Mouse (Mus musculus) stomach, embryonic 15.5 days (tissue): ENCODE results near the gene Fxyd1. TPM values are rescaled to one million over a fixed set of nuclear protein-coding genes. Genes with fewer than 3 reads are reported as not detected.
A peak's percentile ranks its signal among the peaks of the same experiment; 100 is the strongest.

ENCODE experiments used
- ATAC-seq: fragments of 200-750 bp; cut with Nextera tagmentation; 2 replicates; pipeline ENCODE4 v1.8.0; 2017; ENCODE audit warnings: low read depth, moderate number of reproducible peaks, moderate TSS enrichment; ENCODE audit not compliant: insufficient read depth, low FRiP score
- H3K27ac ChIP-seq: fragments of 300-500 bp; sonication (generic); 2 replicates; pipeline ENCODE4 v1.5.1; 2015; ENCODE audit warnings: mild to moderate bottlenecking, inconsistent platforms
- H3K27me3 ChIP-seq: fragments of 300-500 bp; sonication (generic); replicated peaks from 2 replicates; pipeline ENCODE4 v1.6.1; 2015; ENCODE audit warnings: inconsistent platforms
- H3K36me3 ChIP-seq: fragments of 300-500 bp; sonication (generic); 2 replicates; pipeline ENCODE4 v1.6.1; 2015; ENCODE audit warnings: inconsistent platforms
- H3K4me1 ChIP-seq: fragments of 300-500 bp; sonication (generic); 2 replicates; pipeline ENCODE4 v1.6.1; 2015; ENCODE audit warnings: inconsistent platforms
- H3K4me2 ChIP-seq: fragments of 300-500 bp; sonication (generic); 2 replicates; pipeline ENCODE4 v1.6.1; 2015; ENCODE audit warnings: mild to moderate bottlenecking, inconsistent platforms
- H3K4me3 ChIP-seq: fragments of 300-500 bp; sonication (generic); replicated peaks from 2 replicates; pipeline ENCODE4 v1.5.1; 2015; ENCODE audit warnings: inconsistent platforms
- H3K9ac ChIP-seq: fragments of 300-500 bp; sonication (generic); 2 replicates; pipeline ENCODE4 v1.6.1; 2015; ENCODE audit warnings: inconsistent platforms
- H3K9me3 ChIP-seq: fragments of 300-500 bp; sonication (generic); 2 replicates; pipeline ENCODE4 v1.6.1; 2016; ENCODE audit warnings: inconsistent platforms
- WGBS: fragments of 180-500 bp; shearing (Covaris S2); methylation state at CpG from one replicate; pipeline ENCODE4 v1.1.7; 2015; 5-methylcytosine and 5-hydroxymethylcytosine counted together
- polyA plus RNA-seq: library from polyadenylated mRNA; unstranded; fragments of >200 nt; fragmentation: Nextera tagmentation; extraction: Ambion mirVana; gene quantifications from 2 replicates; pipeline ENCODE4 v1.2.1, GENCODE M21; 2015

The Fxyd1 gene
- polyA plus RNA-seq, 1 experiment from 2014 or later, result 110 TPM

DNA sequence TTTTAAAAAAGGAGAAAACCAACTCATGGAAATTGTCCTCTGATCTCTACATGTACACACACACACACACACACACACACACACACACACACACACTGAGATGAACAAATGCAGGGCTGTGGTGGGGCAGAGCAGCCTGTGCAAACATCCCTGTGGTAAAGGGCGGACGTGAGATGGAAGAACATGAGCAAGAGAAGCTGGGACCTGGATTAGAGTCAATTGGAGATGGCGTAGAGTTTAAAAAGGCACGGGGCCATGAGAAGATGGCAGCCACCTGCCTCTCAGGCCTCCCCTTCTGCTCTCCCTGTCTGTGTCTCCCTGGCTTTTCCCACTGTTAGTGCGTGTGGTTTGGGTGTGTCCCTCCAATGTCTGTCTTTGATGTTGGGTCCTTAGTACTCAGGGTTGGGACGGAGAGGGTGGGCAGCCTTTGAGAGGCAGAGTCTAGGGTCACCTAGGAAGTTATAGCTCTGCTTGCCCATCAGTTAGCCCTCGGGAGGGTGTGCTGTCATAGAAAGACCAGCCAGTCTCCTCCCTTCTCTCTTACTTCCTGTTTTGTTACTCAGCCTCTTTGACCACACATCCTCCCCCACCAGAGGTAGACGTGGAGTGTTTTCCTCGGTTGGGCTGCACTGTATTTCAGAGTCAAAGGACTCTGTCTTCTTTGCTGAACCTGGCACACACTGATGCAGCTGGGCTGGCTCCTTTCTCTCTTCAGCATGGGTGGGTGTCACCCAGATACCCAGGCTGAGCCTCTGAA, 23.4 kb downstream of the Fxyd1 start:
- WGBS, result 53% methylated on average over 9 of the region's 9 CpGs
- Histone ChIP-seq H3K4me2 (no peak overlapping the region), H3K27ac (no peak overlapping the region), H3K9me3 (no peaks in the 10 kb centered on the region), H3K4me1 (no peaks in the 10 kb centered on the region), H3K9ac (no peak overlapping the region), H3K4me3 (no peak overlapping the region), H3K36me3 (no peaks in the 10 kb centered on the region), H3K27me3 (no peaks in the 10 kb centered on the region)
- ATAC-seq, result no peak; the same call in 1 of the 2 replicates

GRCm38 (mm10) chr7:31031731-31032130, 25.3 kb downstream of the Fxyd1 start:
- H3K4me3 ChIP-seq, result no peak overlapping the region
- no peak overlapping the region for H3K4me2 ChIP-seq
- no peak overlapping the region for H3K9ac ChIP-seq
- 75% methylated on average over 7 of the region's 7 CpGs for WGBS
- no peaks in the 10 kb centered on the region for H3K27me3 ChIP-seq
- no peaks in the 10 kb centered on the region for H3K36me3 ChIP-seq
- ATAC-seq, result no peak
- no peaks in the 10 kb centered on the region for H3K4me1 ChIP-seq
- no peaks in the 10 kb centered on the region for H3K9me3 ChIP-seq
- H3K27ac ChIP-seq, result no peak overlapping the region

GRCm38 (mm10) chr7:31030717-31031116, 26.3 kb downstream of the Fxyd1 start:
- Histone ChIP-seq H3K4me2 (no peak overlapping the region), H3K27me3 (no peaks in the 10 kb centered on the region), H3K9me3 (no peaks in the 10 kb centered on the region), H3K36me3 (no peaks in the 10 kb centered on the region), H3K4me1 (no peaks in the 10 kb centered on the region), H3K27ac (no peak overlapping the region), H3K4me3 (no peak overlapping the region), H3K9ac (no peak overlapping the region)
- 70% methylated on average over 2 of the region's 2 CpGs for WGBS
- no peak for ATAC-seq

DNA sequence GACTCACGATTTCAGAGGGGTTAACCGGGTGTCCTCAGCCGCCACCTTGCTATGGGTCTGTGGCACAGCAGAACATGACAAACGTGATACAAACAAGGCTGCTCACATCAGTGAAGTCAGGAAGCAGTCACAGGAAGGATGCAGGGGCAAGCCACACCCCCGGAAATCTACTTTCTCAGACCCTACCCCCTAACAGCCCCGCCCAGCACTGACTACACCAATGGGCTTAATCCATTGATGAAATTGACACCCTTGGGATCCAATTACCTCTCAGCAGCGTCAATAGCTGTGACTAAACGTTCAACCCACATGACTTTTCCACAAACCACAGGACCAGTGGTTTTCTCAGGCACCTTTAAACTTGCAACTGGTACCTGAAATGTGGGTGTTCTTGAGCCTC, 28.4 kb downstream of the Fxyd1 start:
- no peaks in the 10 kb centered on the region for H3K4me1 ChIP-seq
- no peak overlapping the region for H3K4me2 ChIP-seq
- no peaks in the 10 kb centered on the region for H3K27me3 ChIP-seq
- WGBS, result 71% methylated on average over 8 of the region's 8 CpGs
- no peak overlapping the region for H3K27ac ChIP-seq
- H3K9me3 ChIP-seq, result no peaks in the 10 kb centered on the region
- no peak for ATAC-seq
- H3K4me3 ChIP-seq, result no peak overlapping the region
- H3K9ac ChIP-seq, result no peak overlapping the region
- H3K36me3 ChIP-seq, result no peaks in the 10 kb centered on the region

DNA sequence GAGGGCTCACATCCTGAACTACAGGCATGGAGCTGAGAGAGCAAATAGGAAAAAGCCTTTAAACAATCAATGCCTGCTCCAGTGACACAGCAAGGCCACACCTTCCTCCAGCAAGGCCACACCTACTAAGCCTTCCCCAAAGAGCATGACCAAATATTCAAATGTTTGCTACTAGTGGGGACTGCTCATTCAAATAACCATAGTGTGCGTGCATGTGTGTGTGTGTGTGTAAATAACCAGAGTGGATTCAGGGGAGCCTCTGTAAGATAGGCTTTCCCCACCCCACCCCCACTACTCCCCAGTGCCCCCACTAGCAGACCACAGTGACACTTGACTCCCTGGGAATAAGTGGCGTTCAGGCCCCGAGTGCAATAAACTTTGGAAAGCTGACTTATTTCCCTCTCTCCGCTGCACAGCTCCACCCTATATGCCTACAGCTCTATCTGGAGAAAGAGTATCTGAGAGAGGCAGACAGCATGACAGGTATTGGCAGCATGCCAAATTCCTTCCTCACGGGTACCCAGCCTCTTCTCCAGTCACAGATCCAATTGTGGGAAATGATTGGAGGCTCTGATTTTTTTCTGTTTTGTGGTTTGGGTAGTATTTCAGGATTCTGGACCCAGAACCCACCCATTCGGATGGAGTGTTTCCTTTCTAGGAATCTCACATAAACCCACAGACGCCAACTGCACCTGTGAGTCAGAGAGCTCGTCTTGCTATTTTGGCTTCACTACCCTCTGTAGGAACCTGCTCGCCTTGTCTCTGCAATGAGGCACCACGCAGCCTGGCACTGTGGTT, 39.7 kb downstream of the Fxyd1 start:
- Histone ChIP-seq H3K4me3 (no peak overlapping the region), H3K4me1 (peaks cover 12% of the 10 kb centered on the region), H3K9ac (no peak overlapping the region), H3K27ac (0 out of 2 replicates have a peak overlapping the region, but pooled peaks have one; percentile 0), H3K4me2 (no peak overlapping the region; the same call in 1 of the 2 replicates), H3K36me3 (no peaks in the 10 kb centered on the region), H3K27me3 (no peaks in the 10 kb centered on the region), H3K9me3 (no peaks in the 10 kb centered on the region)
- peak; percentile 77 for ATAC-seq
- 34% methylated on average over 10 of the region's 10 CpGs for WGBS

DNA sequence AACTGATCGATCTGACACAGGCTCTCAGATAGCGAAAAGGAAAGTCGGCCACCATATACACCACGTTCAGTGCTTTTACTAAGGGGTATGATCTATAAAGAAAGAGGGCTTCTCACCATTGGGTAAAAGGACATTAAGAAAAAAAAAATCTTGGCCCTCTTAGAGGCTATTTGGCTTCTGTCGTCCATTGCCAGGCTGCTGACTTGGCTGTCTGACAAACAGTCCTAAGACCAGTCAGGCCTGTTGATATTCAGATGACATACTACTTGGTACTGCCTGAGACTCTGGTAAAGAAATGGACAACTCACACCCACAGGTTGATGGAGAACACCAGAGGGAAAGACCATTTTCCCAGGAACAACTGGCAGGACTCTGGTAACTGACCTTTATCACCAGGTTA, 44.0 kb downstream of the Fxyd1 start:
- Histone ChIP-seq H3K27ac (no peak overlapping the region), H3K9ac (no peak overlapping the region), H3K36me3 (no peaks in the 10 kb centered on the region), H3K27me3 (no peaks in the 10 kb centered on the region), H3K4me1 (peaks cover 12% of the 10 kb centered on the region), H3K9me3 (no peaks in the 10 kb centered on the region), H3K4me3 (no peak overlapping the region), H3K4me2 (no peak overlapping the region)
- WGBS, result 65% methylated on average over 5 of the region's 5 CpGs
- ATAC-seq, result no peak

GRCm38 (mm10) chr7:31008889-31009288, 48.1 kb downstream of the Fxyd1 start:
- H3K27ac ChIP-seq, result no peak overlapping the region
- WGBS, result 31% methylated on average over 3 of the region's 3 CpGs
- no peaks in the 10 kb centered on the region for H3K9me3 ChIP-seq
- no peak overlapping the region for H3K4me3 ChIP-seq
- no peaks in the 10 kb centered on the region for H3K27me3 ChIP-seq
- H3K4me1 ChIP-seq, result no peaks in the 10 kb centered on the region
- no peaks in the 10 kb centered on the region for H3K36me3 ChIP-seq
- H3K9ac ChIP-seq, result no peak overlapping the region
- no peak overlapping the region for H3K4me2 ChIP-seq
- ATAC-seq, result no peak

- Histone ChIP-seq H3K36me3 (no peaks in the 10 kb centered on the region), H3K4me1 (no peaks in the 10 kb centered on the region), H3K4me2 (no peak overlapping the region), H3K27me3 (no peaks in the 10 kb centered on the region), H3K9ac (no peak overlapping the region), H3K27ac (0 out of 2 replicates have a peak overlapping the region, but pooled peaks have one; percentile 16), H3K4me3 (no peak overlapping the region), H3K9me3 (no peaks in the 10 kb centered on the region)
- ATAC-seq, result 0 out of 2 replicates have a peak, but pooled peaks have one; percentile 31
- 72% methylated on average over 1 of the region's 1 CpGs for WGBS
Observed at GRCm38 (mm10) chr7:31008175-31008574, 48.8 kb downstream of the Fxyd1 start.

DNA sequence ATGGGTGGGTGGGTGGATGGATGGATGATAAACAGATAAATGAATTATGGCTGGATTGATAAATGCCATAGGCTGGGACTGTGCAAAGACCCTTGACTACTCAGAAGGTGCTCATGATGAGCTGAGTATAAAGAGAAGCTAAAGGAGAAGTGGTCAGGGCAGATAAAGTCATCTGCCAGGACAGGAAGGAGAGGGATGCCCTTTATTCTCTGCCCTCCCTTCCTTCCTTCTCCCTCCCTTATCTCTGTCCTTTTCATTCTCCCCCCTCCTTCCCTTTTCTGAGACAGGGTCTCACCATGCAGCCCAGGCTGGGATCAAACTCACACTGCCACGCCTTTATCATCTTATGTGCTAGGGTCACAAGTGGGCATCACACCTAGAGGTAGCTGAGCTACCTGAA, 49.2 kb downstream of the Fxyd1 start:
- Histone ChIP-seq H3K4me3 (no peak overlapping the region), H3K27me3 (no peaks in the 10 kb centered on the region), H3K9ac (no peak overlapping the region), H3K36me3 (no peaks in the 10 kb centered on the region), H3K4me1 (peaks cover under 1% of the 10 kb centered on the region; the same call in 1 of the 2 replicates), H3K9me3 (no peaks in the 10 kb centered on the region), H3K4me2 (no peak overlapping the region), H3K27ac (no peak overlapping the region)
- 41% methylated on average over 1 of the region's 1 CpGs for WGBS
- ATAC-seq, result no peak

DNA sequence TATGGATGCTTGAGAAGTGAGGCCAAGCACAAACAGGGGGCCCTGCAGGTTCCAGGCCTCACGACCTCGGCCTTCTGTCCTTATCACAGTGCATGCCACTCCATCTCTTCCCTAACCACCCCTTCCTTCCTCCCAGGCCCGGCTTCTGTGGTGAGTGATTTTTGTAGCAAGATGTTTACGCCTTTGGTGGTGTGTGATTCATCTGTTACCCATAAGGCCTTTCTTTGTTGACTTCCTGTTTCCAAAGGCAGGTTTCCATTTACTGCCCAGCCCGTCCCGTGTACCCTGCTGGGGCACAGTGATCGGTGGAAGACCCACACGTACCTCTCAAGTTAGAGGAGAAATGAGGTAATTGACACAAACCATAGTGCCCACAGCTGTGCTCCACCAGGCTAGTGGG, 54.3 kb downstream of the Fxyd1 start:
- H3K27ac ChIP-seq, result no peak overlapping the region
- no peak for ATAC-seq
- peaks cover 12% of the 10 kb centered on the region for H3K4me1 ChIP-seq
- no peak overlapping the region for H3K9ac ChIP-seq
- no peaks in the 10 kb centered on the region for H3K36me3 ChIP-seq
- H3K9me3 ChIP-seq, result no peaks in the 10 kb centered on the region
- no peaks in the 10 kb centered on the region for H3K27me3 ChIP-seq
- H3K4me2 ChIP-seq, result no peak overlapping the region
- no peak overlapping the region for H3K4me3 ChIP-seq
- WGBS, result 56% methylated on average over 8 of the region's 8 CpGs
